Mouse (Mus musculus) limb, embryonic 13.5 days (tissue): ENCODE measurements around the gene Ikzf4. TPM values are rescaled to one million over a fixed set of nuclear protein-coding genes. Genes with fewer than 3 reads are reported as not detected.

Experiments used
- ATAC-seq: fragments of 200-750 bp; cut with Nextera tagmentation; 2 replicates; pipeline ENCODE4 v1.8.0; 2017; ENCODE audit warnings: low read depth, moderate number of reproducible peaks, moderate TSS enrichment; ENCODE audit not compliant: low FRiP score
- H3K27ac ChIP-seq: fragments of 300-500 bp; sonication (generic); 2 replicates; pipeline ENCODE4 v1.5.1; 2015; ENCODE audit warnings: inconsistent platforms, mild to moderate bottlenecking, moderate library complexity
- H3K27me3 ChIP-seq: fragments of 300-500 bp; sonication (generic); 2 replicates; pipeline ENCODE4 v1.6.1; 2015; ENCODE audit warnings: mild to moderate bottlenecking, inconsistent platforms
- H3K36me3 ChIP-seq: fragments of 300-500 bp; sonication (generic); 2 replicates; pipeline ENCODE4 v1.6.1; 2015; ENCODE audit warnings: inconsistent platforms, mild to moderate bottlenecking, moderate library complexity
- H3K4me1 ChIP-seq: fragments of 300-500 bp; sonication (generic); 2 replicates; pipeline ENCODE4 v1.6.1; 2015; ENCODE audit warnings: inconsistent platforms
- H3K4me2 ChIP-seq: fragments of 300-500 bp; sonication (generic); replicated peaks from 2 replicates; pipeline ENCODE4 v1.6.1; 2015; ENCODE audit warnings: inconsistent platforms, mild to moderate bottlenecking, moderate library complexity
- H3K4me3 ChIP-seq: fragments of 300-500 bp; sonication (generic); 2 replicates; pipeline ENCODE4 v1.5.1; 2015; ENCODE audit warnings: moderate library complexity, mild to moderate bottlenecking, inconsistent platforms
- H3K9ac ChIP-seq: fragments of 300-500 bp; sonication (generic); 2 replicates; pipeline ENCODE4 v1.6.1; 2015; ENCODE audit warnings: mild to moderate bottlenecking, inconsistent platforms
- H3K9me3 ChIP-seq: fragments of 300-500 bp; sonication (generic); 2 replicates; pipeline ENCODE4 v1.6.1; 2016; ENCODE audit warnings: inconsistent platforms
- WGBS: fragments of 180-500 bp; shearing (Covaris S2); methylation state at CpG from one replicate; pipeline ENCODE4 v1.1.7; 2015; 5-methylcytosine and 5-hydroxymethylcytosine counted together
- polyA plus RNA-seq: library from polyadenylated mRNA; unstranded; fragments of >200 nt; fragmentation: Nextera tagmentation; extraction: Ambion mirVana; gene quantifications from 2 replicates; pipeline ENCODE4 v1.2.1, GENCODE M21; 2015

The Ikzf4 gene
- polyA plus RNA-seq, 1 experiment from 2014 or later = 5.2 TPM

DNA sequence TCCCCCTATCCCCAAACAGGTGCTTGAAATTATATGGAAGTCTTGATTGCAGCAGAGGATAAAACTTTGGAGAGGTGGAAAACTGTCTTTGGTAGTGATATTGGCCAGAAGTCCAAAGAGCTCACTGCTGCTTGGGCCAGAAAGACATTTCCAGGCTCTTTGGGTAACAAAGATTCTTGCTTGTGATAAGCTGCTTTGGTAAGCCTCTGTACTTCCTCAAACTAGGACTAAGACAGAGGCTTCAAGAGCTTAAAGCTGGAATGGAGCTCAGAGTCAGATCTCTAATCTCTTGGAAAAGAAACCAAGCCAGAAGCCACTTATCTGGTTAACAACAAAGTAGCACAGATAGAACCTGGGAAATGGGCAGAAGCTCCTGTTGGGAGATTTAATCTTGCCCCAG, 16.7 kb upstream of the Ikzf4 start:
- no peak for ATAC-seq
- Histone ChIP-seq H3K27ac (no peak overlapping the region), H3K4me2 (no peak overlapping the region), H3K4me3 (no peak overlapping the region), H3K9ac (no peak overlapping the region), H3K9me3 (no peaks in the 10 kb centered on the region), H3K36me3 (no peaks in the 10 kb centered on the region), H3K4me1 (no peaks in the 10 kb centered on the region), H3K27me3 (no peaks in the 10 kb centered on the region)

DNA sequence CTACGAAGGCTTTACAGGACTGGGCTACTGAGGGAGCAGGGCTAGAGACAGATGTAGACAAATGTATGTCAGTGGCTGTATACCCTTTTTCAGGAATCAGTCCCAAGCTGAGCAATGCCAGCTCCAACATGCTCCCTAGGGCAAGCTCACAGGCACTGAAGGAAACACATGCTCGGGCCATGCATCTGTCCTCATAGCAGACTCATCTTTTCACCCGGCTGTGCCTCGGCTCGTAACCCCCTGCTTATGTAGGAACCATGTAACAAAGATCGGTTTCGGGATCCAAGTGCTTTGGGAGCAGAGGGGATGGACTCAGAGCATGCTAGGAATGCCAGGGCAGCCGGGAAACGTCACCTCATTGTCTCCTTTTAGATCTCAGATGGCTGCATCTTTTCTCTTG, 13.7 kb upstream of the Ikzf4 start:
- Histone ChIP-seq H3K27me3 (no peaks in the 10 kb centered on the region), H3K4me2 (no peak overlapping the region), H3K36me3 (no peaks in the 10 kb centered on the region), H3K4me1 (no peaks in the 10 kb centered on the region), H3K9ac (no peak overlapping the region), H3K9me3 (no peaks in the 10 kb centered on the region), H3K27ac (no peak overlapping the region), H3K4me3 (no peak overlapping the region)
- WGBS = 51% methylated on average over 9 of the region's 9 CpGs
- no peak for ATAC-seq

DNA sequence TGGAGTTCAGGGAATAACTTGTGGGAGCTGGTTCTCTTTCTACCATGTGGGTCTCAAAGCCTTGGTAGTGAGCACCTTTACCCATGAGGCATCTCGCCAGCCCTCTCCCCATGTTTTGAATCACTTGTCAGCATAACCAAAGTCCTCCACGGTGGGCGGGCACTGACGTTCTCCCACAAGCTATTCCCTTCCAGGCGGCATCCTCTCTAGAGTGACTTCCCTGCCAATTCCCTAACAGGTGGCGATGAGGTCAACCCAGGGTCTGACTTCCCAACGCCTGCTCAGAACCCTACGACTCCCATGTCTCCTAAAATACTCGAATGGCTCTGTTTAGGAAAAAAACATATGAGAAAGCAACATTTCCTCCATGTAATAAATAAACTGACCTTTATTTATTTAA, 12.1 kb upstream of the Ikzf4 start:
- no peaks in the 10 kb centered on the region for H3K27me3 ChIP-seq
- no peak overlapping the region for H3K4me2 ChIP-seq
- H3K9ac ChIP-seq = no peak overlapping the region
- H3K4me1 ChIP-seq = no peaks in the 10 kb centered on the region; the same call in 1 of the 2 replicates
- no peaks in the 10 kb centered on the region for H3K36me3 ChIP-seq
- no peak for ATAC-seq
- no peak overlapping the region for H3K4me3 ChIP-seq
- 57% methylated on average over 9 of the region's 9 CpGs for WGBS
- no peak overlapping the region for H3K27ac ChIP-seq
- H3K9me3 ChIP-seq = no peaks in the 10 kb centered on the region

DNA sequence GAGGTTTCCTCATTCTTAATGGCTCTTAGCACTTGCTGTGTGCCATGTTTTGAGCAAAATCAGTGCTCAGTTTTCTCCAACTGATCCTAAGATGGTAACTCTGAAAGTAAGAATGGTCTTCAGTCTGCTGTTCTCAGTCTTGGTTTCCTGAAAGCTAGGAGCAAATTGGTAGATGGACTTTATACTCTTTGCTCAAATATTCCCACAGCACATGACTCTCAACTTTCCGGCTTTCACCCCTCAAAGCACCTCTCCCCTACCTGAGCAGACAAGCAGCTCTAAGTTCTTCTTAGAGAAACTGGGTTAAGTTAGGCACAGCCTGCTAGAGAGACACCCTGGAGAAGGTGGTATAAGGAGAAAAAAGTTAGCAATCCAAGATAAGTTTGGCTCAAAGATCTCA, 10.9 kb upstream of the Ikzf4 start:
- Histone ChIP-seq H3K36me3 (no peaks in the 10 kb centered on the region), H3K9me3 (no peaks in the 10 kb centered on the region), H3K4me1 (no peaks in the 10 kb centered on the region; the same call in 1 of the 2 replicates), H3K4me3 (no peak overlapping the region), H3K4me2 (no peak overlapping the region), H3K27me3 (no peaks in the 10 kb centered on the region), H3K27ac (no peak overlapping the region), H3K9ac (no peak overlapping the region)
- 89% methylated on average over 1 of the region's 1 CpGs for WGBS
- no peak for ATAC-seq

DNA sequence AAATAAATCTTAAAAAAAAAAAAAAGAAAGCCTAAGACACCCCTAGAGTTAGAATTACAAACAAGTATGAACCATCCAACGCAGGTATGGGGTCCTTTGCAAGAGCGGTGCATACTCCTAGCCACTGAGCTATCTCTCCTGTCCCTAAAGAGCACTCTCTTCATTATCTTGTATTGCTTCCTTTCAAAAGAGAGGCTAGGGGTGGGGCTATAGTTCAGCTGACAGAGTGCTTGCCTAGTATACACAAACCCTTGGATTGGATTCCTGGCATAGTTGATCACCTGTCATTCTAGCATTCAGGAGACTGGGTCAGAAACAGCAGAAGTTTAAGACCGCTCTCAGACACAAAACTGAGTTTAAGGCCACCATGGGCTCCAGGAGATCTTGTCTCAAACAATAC, 9.5 kb upstream of the Ikzf4 start:
- Histone ChIP-seq H3K27ac (no peak overlapping the region), H3K36me3 (no peaks in the 10 kb centered on the region), H3K4me2 (no peak overlapping the region), H3K4me1 (no peaks in the 10 kb centered on the region; the same call in 1 of the 2 replicates), H3K27me3 (no peaks in the 10 kb centered on the region), H3K9me3 (no peaks in the 10 kb centered on the region), H3K9ac (no peak overlapping the region), H3K4me3 (no peak overlapping the region)
- 86% methylated on average over 3 of the region's 3 CpGs for WGBS
- ATAC-seq = no peak

DNA sequence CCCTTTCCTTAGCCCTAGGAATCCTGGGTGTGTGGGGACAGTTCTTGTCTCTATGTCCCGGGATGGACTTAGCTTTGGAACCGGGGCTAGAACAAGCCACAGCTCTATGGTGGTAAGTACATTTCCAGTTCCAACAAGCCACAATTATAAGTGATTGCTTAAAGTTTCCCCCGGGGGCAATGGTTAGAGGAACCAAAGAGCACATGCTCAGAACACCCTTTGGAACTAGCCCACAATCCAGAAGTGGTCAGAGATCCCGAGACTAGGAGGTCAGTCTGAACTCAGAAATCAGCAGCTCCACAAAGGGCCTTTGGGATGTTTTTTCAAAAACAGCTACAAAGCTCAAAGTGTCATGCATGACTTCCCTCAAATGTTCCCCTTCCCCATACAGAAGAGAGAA, 8.1 kb upstream of the Ikzf4 start:
- Histone ChIP-seq H3K4me2 (no peak overlapping the region), H3K27ac (no peak overlapping the region), H3K9me3 (no peaks in the 10 kb centered on the region), H3K4me3 (no peak overlapping the region), H3K27me3 (no peaks in the 10 kb centered on the region), H3K9ac (no peak overlapping the region), H3K36me3 (no peaks in the 10 kb centered on the region), H3K4me1 (no peaks in the 10 kb centered on the region; the same call in 1 of the 2 replicates)
- ATAC-seq = no peak
- WGBS = 70% methylated on average over 4 of the region's 4 CpGs

DNA sequence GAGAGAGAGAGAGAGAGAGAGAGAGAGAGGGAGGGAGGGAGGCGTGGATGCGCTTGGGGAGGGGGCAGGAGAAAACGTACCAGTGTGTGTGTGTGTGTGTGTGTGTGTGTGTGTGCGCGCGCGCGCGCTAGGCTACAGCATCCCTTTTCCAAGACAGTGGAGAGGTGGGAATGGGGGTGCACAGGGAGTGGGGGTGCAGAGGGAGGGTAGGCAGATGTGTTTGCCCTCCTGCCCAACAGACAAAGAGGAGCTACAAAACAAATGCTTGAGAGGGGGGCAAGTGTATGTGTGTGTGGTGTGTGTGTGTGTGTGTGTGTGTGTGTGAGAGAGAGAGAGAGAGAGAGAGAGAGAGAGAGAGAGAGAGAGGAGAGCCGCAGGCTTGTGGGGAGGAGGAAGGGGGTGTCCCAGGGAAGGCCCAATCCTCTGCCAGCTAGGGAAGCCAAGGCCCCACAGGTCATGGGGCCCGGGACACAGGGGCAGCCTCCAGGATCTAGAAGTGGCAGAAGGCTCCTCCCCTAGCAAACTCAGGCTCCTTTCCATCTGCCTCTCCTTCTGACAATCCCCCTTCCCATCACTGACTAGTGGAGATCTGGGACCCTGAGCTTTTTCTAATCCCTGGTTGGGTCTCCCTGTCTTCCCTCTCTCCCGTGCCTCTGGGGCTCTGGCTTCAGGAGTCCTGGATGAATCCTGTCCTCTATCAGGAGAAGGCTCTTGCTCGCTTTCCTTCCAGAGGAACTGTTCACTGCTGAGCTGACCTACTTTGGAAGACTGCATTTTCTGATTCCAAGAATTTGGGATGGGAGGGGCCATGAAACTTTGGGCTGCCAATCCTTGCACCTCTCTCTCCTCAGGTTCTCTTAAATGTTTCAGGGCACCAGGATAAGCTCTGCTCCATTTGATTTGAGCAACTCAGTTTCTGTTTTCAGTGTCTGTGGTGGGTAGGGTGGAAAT, 623 bp upstream of the Ikzf4 start:
- peak overlapping the region; percentile 70; the same call in 1 of the 2 replicates for H3K27ac ChIP-seq
- H3K9me3 ChIP-seq = no peaks in the 10 kb centered on the region
- WGBS = 4% methylated on average over 12 of the region's 13 CpGs
- peak overlapping the region; percentile 79 for H3K4me2 ChIP-seq
- H3K4me1 ChIP-seq = peaks cover 29% of the 10 kb centered on the region
- peak overlapping the region; percentile 59 for H3K9ac ChIP-seq
- H3K36me3 ChIP-seq = peaks cover 12% of the 10 kb centered on the region
- no peaks in the 10 kb centered on the region for H3K27me3 ChIP-seq
- H3K4me3 ChIP-seq = peak overlapping the region; percentile 59
- ATAC-seq = peak; percentile 61; the same call in 1 of the 2 replicates

DNA sequence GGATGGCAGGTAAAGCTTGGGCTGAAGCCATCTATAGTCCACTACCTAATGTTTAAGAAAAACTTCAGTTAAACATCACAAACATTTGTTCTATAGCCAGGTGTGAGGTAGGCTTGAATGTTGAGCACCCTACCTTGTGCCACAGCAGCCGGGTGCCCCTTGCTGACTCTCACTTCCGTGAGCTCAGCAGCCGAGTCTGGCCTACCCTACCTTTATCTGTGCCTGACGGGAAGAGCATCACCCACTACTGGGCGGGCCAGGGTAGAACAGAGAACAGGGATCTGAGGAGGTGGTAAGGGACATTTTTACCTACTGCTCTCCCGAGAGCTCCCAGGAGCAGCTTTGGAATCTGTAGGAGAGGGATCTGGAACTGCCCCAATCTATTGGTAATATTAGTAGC, 3.0 kb downstream of the Ikzf4 start:
- Histone ChIP-seq H3K4me2 (no peak overlapping the region), H3K27me3 (no peaks in the 10 kb centered on the region), H3K4me3 (no peak overlapping the region), H3K9ac (no peak overlapping the region), H3K9me3 (no peaks in the 10 kb centered on the region), H3K36me3 (peaks cover 42% of the 10 kb centered on the region), H3K4me1 (peaks cover 29% of the 10 kb centered on the region), H3K27ac (no peak overlapping the region)
- WGBS = 85% methylated on average over 6 of the region's 6 CpGs
- ATAC-seq = no peak

DNA sequence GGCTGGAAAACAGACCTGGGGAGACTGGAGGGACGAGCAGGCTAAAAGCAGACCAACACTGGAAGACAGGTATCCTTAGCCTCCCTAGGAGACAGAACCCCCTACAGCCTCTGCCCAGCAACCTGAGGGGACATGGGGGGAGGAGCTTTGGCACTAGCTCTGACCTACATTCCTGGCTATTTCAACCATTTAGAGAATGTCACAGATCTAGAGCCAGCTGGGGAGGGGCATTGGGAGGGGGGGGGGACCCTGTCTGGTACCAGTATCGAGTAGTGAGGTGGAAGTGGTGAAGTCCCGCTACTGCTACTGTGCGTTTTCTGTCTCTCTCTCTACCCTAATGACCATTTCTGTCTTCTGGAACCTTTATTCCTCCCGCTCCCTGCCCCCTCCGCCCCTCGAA, 3.9 kb downstream of the Ikzf4 start:
- peaks cover 46% of the 10 kb centered on the region for H3K36me3 ChIP-seq
- peaks cover 26% of the 10 kb centered on the region for H3K4me1 ChIP-seq
- H3K9ac ChIP-seq = no peak overlapping the region
- H3K4me2 ChIP-seq = no peak overlapping the region
- 77% methylated on average over 7 of the region's 7 CpGs for WGBS
- H3K27me3 ChIP-seq = no peaks in the 10 kb centered on the region
- H3K9me3 ChIP-seq = no peaks in the 10 kb centered on the region
- H3K27ac ChIP-seq = no peak overlapping the region
- no peak overlapping the region for H3K4me3 ChIP-seq
- ATAC-seq = no peak

DNA sequence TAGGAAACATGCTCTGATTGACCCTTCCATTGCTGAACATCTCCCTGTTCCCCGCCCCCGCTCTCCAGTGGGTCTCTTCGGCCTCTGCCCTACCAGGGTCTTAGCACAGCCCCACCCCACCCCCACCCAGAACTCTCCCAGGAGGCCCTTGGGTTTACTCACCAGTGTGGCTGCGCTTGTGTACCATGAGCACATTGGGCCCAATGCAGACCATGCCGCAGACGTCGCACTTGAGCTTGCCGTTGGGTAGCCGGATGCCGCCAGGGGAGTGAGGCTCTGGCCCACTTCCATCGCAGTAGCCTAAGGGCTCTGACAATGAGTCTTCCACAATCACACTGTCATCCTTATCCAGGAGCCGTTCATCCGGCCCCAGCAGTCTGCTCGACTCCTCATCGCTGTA, 4.9 kb downstream of the Ikzf4 start:
- 94% methylated on average over 15 of the region's 15 CpGs for WGBS
- ATAC-seq = no peak

DNA sequence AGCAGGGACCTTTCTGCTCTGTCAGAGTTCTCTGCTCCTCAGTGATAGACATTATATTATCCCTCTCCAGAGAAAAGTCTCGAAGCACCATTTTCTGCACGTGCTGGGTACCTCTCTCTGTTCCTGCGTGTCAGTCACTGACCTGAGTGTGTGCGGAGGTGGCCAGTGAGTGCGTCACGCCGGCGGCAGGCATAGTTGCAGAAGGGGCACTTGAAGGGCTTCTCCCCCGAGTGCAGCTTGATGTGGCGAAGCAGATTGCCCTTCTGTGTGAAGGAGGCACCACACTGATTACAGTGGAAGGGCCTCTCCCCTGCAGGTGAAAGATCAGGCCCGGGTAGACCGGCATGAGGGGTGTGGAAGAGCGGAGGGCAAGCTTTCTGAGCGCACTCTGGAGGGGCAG, 5.8 kb downstream of the Ikzf4 start:
- no peaks in the 10 kb centered on the region for H3K9me3 ChIP-seq
- no peak overlapping the region for H3K4me2 ChIP-seq
- no peak for ATAC-seq
- H3K27me3 ChIP-seq = no peaks in the 10 kb centered on the region
- H3K9ac ChIP-seq = no peak overlapping the region
- H3K27ac ChIP-seq = no peak overlapping the region
- WGBS = 88% methylated on average over 14 of the region's 14 CpGs
- H3K4me3 ChIP-seq = no peak overlapping the region
- H3K36me3 ChIP-seq = peaks cover 64% of the 10 kb centered on the region
- peaks cover 14% of the 10 kb centered on the region for H3K4me1 ChIP-seq

More for the DNA sequence above, 4.9 kb downstream of the Ikzf4 start:
- H3K4me3 ChIP-seq = no peak overlapping the region
- no peak overlapping the region for H3K4me2 ChIP-seq
- no peaks in the 10 kb centered on the region for H3K27me3 ChIP-seq
- H3K9me3 ChIP-seq = no peaks in the 10 kb centered on the region
- no peak overlapping the region for H3K9ac ChIP-seq
- no peak overlapping the region for H3K27ac ChIP-seq
- H3K36me3 ChIP-seq = peaks cover 55% of the 10 kb centered on the region
- peaks cover 19% of the 10 kb centered on the region for H3K4me1 ChIP-seq

DNA sequence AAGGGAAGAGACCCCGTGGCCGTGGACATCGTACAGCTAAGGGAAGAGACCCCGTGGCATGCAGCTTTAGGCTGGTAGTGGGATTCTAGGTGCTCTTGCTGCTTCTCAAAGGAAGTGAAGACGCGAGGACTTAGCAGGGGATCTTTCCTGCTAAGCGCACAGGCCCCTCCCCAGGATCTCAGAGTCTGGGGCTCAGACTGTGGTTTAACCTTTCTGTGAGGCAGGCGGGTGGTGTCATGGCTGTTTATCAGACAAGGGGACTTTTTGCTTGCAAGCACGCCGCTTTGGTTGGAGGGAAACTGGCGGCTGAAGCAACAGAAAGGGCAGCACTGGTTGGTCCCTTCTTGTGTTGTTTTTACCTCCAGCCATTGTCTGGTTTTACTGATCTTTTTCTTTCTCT, 8.8 kb downstream of the Ikzf4 start:
- Histone ChIP-seq H3K9ac (no peak overlapping the region), H3K27me3 (no peaks in the 10 kb centered on the region), H3K9me3 (no peaks in the 10 kb centered on the region), H3K27ac (no peak overlapping the region), H3K4me3 (no peak overlapping the region), H3K36me3 (peaks cover 78% of the 10 kb centered on the region), H3K4me1 (peaks cover 2% of the 10 kb centered on the region; the same call in 1 of the 2 replicates), H3K4me2 (no peak overlapping the region)
- 32% methylated on average over 11 of the region's 11 CpGs for WGBS
- no peak for ATAC-seq

DNA sequence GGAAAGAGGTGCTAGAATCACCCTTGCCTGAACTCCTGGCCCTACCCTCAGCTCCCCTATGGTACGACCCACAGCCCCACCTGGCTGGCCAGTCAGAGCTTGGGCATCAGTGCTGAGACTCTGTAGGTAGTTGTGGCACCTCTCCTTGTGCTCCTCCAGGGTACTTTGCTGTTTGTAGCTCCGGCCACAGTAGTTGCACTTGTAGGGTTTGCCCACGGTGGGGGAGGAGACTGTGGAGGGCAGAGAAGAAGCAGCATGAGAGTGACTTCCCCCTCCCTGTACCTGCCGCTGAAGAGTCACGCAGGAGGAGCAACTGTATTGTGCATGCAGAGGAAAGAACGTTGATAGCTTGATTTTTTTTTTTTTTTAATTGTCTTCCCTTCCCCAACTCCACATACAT, 9.2 kb downstream of the Ikzf4 start:
- Histone ChIP-seq H3K27ac (no peak overlapping the region), H3K9me3 (no peaks in the 10 kb centered on the region), H3K9ac (no peak overlapping the region), H3K4me2 (no peak overlapping the region), H3K27me3 (no peaks in the 10 kb centered on the region), H3K4me1 (no peaks in the 10 kb centered on the region), H3K36me3 (peaks cover 74% of the 10 kb centered on the region), H3K4me3 (no peak overlapping the region)
- WGBS = 60% methylated on average over 6 of the region's 6 CpGs
- ATAC-seq = no peak
